Mouse (Mus musculus): ENCODE measurements around the gene Slc25a38. TPM values are rescaled to one million over a fixed set of nuclear protein-coding genes. Genes with fewer than 3 reads are reported as not detected.
"Not testable (repeated sequence)": the region's sequence is repeated elsewhere in the genome, so short reads cannot be mapped to it uniquely, and the experiment has no call there.

Slc25a38 gene
- total RNA-seq, 2 experiments from 2014 or later, result 88.7 to 95.7 TPM

DNA sequence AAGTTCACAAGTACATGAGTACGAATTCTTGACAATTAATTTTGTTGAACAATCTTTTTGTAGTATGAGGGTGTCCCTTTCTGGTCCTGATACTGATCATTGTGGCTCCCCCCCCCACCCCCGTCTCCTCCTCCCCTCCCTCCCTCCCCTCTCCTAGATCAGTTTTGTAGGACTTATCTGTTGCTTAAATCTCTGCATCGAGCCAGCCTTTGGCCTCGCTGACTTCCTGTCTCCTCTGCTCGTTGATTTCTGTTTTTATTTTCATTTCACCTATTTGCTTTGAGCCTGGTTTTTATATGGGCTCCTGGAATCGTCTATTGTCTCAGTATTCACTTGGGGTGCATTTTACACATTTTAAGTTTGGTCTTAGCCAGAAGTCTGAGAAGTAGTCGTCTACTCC, 14.3 kb upstream of the Slc25a38 start:
- ATAC-seq (replicated peaks; ENCODE audit: low FRiP score, low TSS enrichment, poor library complexity, severe bottlenecking), result no peak

DNA sequence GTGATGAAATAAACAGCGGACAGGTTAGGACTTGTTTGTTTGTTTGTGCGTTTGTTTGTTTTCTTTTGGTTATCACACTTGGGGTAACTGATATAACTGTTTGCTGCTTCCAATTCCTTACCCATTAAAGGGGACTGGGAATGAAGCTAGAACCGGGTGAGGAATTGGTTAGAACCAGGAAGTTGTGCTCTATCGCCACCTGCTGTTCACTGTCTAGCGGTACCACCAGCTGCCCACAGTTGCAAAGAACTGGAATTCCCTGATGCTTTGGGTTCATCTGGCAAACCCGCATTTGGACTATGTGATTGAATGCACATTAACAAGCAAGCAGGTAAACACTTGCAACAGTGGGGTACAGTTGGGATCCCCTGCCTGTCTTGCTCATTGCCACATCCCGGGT, 11.5 kb upstream of the Slc25a38 start:
- peak; percentile 77 for ATAC-seq (replicated peaks; ENCODE audit: low FRiP score, low TSS enrichment, poor library complexity, severe bottlenecking)

DNA sequence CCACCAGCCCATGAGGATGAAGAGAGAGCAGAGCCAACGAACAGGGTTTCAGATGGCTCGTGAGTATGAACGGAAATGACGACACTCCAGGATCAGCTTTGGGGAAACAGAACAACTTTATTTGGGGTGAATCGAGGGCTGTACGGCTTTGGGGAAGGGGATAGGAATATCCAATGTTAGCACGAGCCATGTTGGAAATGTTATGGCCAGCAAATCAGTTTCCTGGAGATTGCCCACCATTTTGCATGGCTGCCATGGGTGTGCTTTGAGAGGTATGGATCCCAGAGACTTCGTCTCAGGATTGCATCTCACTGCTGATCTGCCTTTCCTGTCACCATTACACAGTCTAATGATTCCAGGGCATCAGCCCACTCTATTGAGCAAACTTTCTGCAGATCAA, 10.9 kb upstream of the Slc25a38 start:
- no peak for ATAC-seq (replicated peaks; ENCODE audit: low FRiP score, low TSS enrichment, poor library complexity, severe bottlenecking)

DNA sequence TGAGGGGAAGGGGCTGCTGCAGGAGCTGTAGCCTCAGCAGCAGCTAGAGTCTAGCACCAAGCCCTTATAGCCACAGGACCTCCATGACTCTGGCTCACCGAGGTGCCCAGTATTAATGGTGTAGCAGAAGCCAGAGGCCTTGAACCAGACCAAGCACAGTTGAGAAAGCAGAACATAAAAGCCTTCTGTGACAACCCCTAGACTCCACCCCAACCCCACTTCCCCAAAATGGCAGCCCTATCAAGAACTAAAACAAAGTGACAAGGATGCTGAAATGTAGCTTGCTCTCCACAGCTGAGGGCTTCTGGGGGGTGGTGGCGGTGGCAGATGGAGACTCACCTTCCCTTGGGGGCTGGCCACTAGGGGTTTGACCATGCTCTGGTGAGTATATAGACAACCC, 9.0 kb upstream of the Slc25a38 start:
- ATAC-seq (replicated peaks; ENCODE audit: low FRiP score, low TSS enrichment, poor library complexity, severe bottlenecking), result no peak

DNA sequence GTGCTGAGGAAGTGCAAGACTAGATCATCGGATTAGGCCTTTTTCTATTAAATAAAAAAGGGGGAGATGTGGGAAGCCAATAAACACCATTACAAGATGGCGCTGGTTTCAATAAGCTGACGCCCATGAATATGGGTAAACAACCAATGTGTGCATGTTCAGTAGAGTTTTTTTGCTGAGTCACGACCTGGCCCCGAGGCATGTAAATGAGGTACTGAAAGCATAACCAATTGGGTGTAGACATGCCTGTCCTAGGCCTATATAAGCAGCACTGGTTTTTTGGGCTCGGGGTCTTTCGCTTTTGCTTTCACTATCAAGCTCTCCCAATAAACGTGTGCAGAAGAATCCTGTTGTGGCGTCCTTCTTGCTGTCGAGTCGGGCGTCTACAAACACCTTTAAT, 1.2 kb upstream of the Slc25a38 start:
- not testable (repeated sequence) for ATAC-seq (replicated peaks; ENCODE audit: low FRiP score, low TSS enrichment, poor library complexity, severe bottlenecking)

DNA sequence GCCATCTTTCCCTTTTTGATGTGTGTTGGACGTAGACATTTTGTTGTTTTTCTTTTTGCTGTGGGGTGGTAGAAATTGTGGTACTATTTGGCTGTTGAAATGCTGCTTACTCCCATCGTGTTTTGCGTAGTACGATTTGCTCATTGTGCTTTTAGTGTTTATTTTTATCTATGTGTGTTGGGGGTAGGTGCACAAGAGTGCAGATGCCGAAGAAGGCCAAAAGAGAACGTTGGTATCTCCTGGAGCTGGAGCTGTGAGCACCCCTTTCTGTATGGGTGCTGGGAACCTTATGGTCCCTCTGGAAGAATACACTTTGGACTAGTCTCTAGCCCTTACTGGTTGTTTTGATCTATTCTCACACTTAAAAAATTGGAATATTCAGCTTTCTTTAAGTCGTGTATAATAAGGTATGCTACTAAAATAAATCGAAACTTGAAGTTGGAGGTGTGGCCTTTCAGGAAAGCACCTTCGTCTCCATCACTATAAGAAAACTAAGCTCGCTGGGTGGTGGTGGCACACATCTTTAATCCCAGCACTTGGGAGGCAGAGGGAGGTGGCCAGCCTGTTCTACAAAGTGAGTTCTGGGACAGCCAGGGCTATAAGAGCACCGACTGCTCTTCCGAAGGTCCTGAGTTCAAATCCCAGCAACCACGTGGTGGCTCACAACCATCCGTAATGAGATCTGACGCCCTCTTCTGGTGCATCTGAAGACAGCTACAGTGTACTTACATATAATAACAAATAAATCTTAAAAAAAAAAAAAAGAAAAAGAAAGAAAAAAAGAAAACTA, 1.2 kb downstream of the Slc25a38 start:
- no peak for ATAC-seq (replicated peaks; ENCODE audit: low FRiP score, low TSS enrichment, poor library complexity, severe bottlenecking)

DNA sequence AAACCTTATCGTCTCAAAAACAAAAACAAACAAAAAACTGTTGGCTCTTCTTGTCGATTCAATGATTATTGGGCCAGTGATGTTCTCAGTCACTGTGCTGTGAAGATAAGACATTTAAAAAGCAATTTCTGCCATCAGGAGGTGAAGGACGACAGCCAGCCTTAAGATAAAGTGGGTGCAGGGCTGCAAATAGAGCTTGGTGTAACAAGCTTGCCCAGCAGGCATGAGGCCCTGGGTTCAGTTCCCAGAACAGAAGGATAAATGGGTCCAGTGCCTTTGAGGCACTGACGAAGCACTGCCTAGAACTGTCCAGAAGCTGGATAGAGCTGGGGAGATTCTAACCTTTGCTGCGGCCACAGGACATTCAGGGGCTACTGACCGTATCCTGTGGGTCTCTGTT, 2.3 kb downstream of the Slc25a38 start:
- peak; percentile 34 for ATAC-seq (replicated peaks; ENCODE audit: low FRiP score, low TSS enrichment, poor library complexity, severe bottlenecking)

DNA sequence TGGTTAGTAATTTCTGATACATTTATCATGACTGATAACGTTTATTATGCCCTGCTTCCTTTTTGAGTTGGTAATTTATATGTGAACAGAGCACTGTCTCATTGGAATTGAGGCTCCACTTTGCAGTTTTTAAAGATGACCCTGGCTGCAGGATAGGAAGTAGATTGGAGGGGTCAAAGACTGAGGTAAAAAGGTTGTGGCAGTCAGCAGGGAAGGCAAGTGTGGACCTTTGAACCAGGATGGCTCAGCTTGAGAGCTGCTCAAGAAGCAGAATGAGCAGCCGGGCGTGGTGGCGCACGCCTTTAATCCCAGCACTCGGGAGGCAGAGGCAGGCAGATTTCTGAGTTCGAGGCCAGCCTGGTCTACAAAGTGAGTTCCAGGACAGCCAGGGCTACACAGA, 3.3 kb downstream of the Slc25a38 start:
- ATAC-seq (replicated peaks; ENCODE audit: low FRiP score, low TSS enrichment, poor library complexity, severe bottlenecking), result no peak

DNA sequence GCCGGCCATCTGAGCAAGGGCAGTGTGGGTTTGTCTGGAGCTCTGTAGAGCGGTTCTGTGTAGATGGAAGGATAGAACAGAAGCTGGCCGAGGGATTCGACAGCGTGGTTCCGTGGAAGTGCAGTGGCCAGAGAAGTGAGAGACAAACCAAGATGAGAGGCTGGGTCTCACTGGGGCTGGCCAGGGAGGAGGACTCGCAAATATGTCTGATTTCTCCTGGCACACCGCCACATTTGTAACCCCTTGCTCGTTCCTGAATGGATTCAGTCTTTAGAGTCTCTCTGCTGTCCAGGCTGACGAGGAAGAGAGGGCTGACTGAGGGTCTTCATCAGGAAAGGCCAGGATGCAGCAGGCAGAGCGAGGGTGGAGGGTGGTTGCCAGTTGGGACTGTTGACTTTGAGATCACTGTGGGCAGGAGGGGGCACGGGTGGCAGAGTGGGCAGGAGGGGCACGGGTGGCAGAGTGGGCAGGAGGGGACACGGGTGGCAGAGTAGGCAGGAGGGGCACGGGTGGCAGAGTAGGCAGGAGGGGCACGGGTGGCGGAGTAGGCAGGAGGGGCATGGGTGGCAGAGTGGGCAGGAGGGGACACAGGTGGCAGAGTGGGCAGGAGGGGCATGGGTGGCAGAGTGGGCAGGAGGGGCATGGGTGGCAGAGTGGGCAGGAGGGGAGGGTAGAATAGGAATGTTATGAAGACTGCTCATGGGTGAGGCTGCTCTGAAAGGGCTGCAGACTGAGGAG, 4.0 kb downstream of the Slc25a38 start:
- no peak for ATAC-seq (replicated peaks; ENCODE audit: low FRiP score, low TSS enrichment, poor library complexity, severe bottlenecking)

DNA sequence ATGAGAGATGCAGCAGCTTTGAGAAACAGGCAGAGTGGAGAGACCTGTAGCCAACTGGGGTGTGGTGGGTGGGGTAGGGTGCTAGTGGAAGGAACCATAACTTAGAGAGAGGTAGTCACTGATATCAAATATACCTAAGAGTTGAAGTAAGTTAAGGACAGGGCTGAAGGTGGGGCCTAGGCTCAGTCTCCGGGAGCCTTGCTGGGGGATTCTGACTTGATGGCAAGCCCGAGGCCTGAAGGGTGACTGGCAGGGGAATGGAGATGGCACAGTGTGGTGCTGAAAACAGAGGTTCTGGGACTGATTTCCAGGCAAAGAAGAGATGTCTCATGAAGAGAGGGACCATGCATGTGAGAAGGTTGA, 4.6 kb downstream of the Slc25a38 start:
- ATAC-seq (replicated peaks; ENCODE audit: low FRiP score, low TSS enrichment, poor library complexity, severe bottlenecking), result peak; percentile 4; the same call in 1 of the 2 replicates

DNA sequence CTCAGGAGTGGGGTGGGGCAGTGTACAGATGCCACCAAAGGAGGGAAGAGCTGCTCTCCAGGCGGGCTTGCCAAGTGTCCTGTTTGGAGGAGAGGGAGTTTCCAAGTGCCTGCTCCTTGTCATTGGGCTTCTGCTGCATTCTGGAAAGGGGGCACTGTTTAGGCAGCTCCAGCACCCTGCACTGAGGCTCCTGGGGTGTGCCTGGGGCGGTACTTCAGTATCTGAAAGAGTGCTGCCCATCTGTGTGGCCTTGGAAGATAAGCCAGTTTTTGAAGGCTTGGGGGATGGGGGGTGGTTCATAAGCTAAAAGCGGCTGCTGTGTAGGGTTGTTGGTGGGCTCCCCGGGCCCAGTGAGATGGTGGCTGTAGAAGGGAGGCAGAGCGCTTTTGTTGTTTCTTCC, 5.4 kb downstream of the Slc25a38 start:
- peak; percentile 75 for ATAC-seq (replicated peaks; ENCODE audit: low FRiP score, low TSS enrichment, poor library complexity, severe bottlenecking)

DNA sequence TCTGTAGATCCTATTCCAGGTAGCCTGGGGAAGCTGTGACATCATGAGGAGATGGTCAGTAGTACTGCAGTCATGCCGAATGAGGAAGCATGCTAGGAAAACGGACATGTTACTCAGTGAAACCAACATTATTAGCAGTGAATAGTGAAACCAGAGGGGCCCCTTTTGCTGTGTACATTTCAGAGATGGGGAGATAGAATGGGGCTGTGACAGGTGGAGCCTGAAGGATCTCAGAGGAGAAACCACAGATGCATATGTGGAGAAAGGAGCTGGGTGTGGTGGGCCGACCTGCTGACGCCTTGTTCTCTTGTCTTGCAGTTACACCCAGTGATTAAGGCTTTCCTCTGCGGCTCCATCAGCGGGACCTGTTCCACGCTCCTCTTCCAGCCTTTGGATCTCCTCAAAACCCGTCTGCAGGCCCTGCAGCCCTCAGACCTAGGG, 6.0 kb downstream of the Slc25a38 start:
- ATAC-seq (replicated peaks; ENCODE audit: low FRiP score, low TSS enrichment, poor library complexity, severe bottlenecking), result peak; percentile 55

DNA sequence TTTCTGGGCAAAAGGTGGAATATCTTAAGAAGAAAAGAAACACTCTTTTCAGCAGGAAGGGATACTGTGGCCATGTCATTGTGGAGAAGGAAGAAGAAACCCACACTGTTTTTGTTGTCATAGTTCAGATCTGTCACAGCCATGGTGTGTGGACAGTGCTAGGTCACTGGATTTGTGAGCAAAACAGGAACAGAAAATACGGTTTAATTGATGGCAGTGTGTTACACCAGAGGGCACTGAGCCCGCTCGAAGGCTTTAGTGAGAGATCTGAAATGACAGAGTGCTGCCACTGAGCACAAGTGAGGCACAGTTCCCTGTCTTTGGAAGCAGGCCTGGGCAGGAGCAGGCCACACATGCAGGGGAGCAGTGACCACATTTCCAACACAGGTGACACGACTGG, 8.0 kb downstream of the Slc25a38 start:
- no peak for ATAC-seq (replicated peaks; ENCODE audit: low FRiP score, low TSS enrichment, poor library complexity, severe bottlenecking)

DNA sequence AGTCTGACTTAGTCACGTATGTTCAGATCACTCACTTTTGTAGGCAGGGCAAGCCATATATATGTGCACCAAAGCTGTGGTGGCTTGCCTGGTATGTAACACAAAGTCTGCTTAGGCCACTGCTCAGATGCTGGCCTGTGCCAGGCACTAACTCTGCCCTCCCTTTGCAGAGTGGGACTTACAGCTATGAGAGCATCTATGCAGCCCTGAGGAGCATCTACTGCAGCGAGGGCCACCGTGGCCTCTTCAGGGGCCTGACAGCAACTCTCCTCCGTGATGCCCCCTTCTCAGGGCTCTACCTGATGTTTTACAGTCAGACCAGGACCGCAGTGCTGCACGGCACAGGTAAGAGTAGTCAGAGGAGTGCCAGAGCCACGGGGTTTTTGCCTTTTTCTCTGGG, 10.3 kb downstream of the Slc25a38 start:
- ATAC-seq (replicated peaks; ENCODE audit: low FRiP score, low TSS enrichment, poor library complexity, severe bottlenecking), result no peak

DNA sequence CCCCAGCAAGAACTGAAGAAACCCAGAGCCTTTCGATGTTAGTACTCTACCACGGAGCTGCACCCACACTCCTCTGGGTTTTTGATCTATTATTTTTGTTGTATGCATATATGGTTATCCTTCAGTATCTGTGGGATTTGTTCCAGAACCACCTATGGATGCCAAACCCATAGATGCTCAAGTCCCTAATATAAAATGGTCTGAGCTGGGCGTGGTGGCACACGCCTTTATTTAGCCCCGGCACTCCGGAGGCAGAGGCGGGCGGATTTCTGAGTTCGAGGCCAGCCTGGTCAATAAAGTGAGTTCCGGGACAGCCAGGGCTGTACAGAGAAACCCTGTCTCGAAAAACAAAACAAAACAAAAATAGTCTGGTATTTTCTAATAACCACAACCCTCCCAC, 16.7 kb downstream of the Slc25a38 start:
- no peak for ATAC-seq (replicated peaks; ENCODE audit: low FRiP score, low TSS enrichment, poor library complexity, severe bottlenecking)

DNA sequence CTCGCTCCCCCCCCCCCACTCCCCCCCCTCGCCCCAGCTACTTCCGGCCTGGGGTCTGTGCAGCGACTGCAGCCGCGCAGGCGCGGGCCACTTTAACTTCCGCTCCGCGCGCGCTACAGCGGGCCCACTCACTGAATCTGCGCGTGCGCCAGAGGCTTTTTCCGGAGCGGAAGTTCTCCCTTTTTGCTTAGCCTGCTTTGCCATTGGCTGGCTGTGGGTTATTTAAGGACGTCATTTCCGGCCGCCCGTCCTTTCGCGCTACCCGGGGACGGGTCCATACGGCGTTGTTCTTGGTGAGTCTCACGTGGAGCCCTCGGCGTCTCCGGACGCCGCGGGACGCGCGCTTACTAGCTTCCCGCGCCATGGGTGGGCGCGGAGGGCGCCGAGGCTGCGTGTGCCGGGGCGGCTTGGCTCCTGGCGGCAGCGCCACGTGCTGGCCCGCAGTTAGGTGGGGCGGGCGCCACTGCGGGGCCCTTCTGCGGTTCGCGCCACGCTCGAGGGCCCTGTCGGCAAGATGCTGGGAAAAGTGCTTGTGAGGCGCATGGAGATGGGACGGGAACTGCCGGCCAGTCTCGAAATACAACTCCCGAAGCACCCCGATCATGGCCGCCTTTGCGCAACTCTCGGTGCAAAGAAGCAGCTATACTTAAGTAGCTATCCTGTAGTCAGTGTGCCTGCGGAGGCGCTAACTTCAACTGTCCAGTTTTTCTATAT, 17.5 kb downstream of the Slc25a38 start, which contains the start of gene Rpsa:
Rpsa (plus strand) TSS at position 152 of the 714 bp plus-strand sequence.
- ATAC-seq (replicated peaks; ENCODE audit: low FRiP score, low TSS enrichment, poor library complexity, severe bottlenecking), result peak; percentile 89

DNA sequence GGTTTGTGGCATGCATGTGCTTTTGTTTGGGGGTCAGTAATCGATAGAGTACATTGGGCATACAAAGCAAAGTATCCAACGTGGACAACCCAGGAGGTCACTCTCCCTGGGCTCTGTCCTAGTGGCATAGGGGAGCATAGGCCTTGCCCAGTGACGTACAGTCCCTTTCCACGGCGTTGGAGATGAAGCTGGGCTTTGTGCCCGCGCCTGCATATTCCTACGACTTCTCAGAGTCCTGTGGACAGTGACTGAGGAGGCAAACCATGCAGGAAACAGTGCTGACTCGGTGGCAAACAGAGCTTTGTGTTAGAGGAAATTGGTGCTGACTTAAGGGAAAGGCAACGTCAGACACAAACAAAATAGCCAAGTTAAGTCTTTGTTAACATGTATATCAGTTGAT, 19.1 kb downstream of the Slc25a38 start:
- no peak for ATAC-seq (replicated peaks; ENCODE audit: low FRiP score, low TSS enrichment, poor library complexity, severe bottlenecking)

DNA sequence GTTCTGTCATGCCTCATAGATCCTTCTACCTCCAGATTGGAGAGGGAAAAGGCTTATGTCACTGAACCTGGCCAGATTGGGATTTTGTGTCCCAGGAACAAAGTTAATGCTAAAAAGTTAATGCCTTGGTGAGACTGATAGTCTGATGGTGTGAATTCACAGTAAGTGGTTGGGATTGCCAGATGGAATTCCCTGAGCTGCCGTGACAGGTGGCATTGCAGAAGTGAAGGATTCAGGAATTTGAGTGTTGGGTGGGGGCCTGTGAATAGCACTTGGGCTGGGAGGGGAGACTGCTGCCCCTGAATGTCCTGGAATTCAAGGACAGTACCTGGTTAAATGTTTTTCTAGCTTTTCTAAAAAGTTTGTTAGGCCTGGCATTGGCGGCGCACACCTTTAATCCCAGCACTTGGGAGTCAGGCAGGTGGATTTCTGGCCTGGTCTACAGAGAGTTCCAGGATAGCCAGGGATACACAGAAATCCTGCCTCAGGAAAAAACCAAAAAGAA, 21.7 kb downstream of the Slc25a38 start:
- ATAC-seq (replicated peaks; ENCODE audit: low FRiP score, low TSS enrichment, poor library complexity, severe bottlenecking), result no peak

DNA sequence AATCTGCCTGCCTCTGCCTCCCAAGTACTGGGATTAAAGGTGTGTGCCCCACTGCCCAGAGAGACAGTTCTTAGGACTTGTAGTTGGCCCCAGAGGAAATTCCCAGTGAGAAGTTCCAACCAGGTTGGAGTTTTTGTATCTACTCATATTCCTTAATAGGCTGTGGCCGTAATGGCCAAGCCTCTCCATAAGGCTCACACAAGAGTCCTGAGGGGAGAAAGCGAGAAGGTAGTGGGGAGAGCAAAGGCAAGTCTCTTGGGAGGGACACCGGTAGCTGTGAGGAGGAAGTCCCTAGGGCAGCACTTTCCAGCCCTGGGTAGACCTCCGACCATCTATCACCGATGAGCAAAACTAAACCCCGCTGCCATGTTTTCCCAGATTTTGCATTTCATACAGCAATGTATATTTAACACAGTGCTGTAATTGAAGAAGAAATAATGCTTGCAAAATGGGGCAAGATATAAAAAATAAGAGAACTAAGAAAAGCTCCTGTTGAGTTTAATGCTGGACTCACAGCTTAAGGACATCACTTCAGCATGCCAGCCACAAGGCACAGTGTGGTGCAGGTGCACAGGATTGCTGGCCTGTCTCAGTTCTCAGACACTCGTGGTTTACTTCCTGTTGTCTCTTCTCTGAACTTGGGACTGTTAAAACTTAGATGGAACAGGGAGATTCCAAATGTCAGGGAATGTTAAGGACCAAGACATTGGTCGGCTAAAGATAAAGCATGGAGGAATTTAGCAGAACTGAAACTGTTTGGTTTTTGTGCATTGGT, 23.0 kb downstream of the Slc25a38 start:
- ATAC-seq (replicated peaks; ENCODE audit: low FRiP score, low TSS enrichment, poor library complexity, severe bottlenecking), result 0 out of 2 replicates have a peak, but pooled peaks have one; percentile 20

Measured in megakaryocyte-erythroid progenitor cell, adult 5-6 weeks (primary cell).